Mouse (Mus musculus) gastrocnemius, postnatal 25 days (tissue): ENCODE results near the gene Enox1. TPM values are rescaled to one million over a fixed set of nuclear protein-coding genes. Genes with fewer than 3 reads are reported as not detected.

Experiments
- DNase-seq: peaks from one replicate; pipeline ENCODE4 v3.0.0; 2022
- total RNA-seq, 2 experiments: library from RNA; stranded (reverse); gene quantifications; 1 replicate in 1 of 2; 2 replicates in 1 of 2; pipeline ENCODE4 v1.2.3; 2021

The Enox1 gene
- total RNA-seq, 2 experiments from 2014 or later, result 0.99 to 1.2 TPM

DNA sequence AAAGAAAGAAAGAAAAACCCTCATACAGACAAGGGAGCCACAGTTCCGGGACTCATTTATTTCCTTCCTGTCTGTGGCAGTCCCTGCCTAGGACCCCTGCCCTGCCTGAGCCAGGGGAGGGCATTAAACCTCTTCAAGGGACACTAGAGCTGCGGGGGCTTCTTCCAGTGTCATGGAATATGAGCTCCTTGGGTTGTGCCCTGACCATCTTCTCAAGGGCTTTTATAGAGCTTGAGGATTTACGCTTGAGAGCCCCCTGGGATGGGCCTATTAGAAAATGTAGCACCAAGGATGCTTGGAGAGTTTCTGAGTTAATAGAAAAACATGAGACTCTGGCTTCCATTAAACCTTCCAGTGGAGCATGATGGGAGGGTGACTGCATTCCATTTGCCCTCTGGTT, 39.7 kb downstream of the Enox1 start:
- no peak for DNase-seq

GRCm38 (mm10) chr14:77197414-77197915, 40.9 kb downstream of the Enox1 start:
- DNase-seq, result no peak

DNA sequence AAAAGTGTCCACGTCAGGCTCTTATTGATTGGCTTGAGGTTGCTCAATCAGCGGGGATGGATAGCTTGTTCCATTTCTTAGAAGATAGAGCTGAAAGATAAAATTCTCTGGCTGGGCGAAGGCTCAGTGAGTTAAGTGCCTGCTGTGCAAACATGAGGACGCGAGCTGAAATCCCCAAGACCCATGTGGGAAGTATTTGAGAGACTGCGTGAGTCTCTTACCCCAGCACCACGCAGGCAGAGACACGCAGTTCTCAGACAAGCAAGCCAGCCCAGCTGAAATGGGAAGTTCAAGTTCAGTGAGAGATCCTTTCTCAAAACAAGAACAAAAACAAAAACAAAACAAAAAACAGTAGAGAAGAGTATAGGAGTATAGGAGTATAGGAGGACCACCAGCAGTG, 54.3 kb downstream of the Enox1 start:
- DNase-seq, result no peak

GRCm38 (mm10) chr14:77213210-77213609, 56.6 kb downstream of the Enox1 start:
- DNase-seq, result no peak

GRCm38 (mm10) chr14:77214848-77215247, 58.3 kb downstream of the Enox1 start:
- no peak for DNase-seq

DNA sequence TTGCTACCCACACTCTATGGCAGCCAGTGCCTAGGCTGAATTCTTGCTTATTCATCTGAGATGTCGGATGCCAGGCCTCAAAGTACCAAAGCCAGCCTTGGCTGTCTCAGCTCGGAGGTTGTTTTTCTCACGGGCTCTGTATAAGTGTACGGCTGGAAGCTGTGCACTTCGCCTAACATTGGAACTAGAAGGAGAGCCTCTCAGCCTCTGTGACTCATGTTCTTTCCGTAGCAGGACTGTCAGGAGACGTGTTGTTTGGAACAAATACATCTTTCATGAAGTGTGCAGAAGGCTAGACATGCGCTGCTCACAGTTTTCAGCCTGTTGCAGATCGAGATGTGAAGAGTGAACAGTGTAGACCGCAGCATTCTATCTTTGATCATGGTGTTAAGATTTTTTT, 68.8 kb downstream of the Enox1 start:
- DNase-seq, result no peak

GRCm38 (mm10) chr14:77238811-77239210, 82.2 kb downstream of the Enox1 start:
- no peak for DNase-seq

GRCm38 (mm10) chr14:77239360-77239759, 82.8 kb downstream of the Enox1 start:
- DNase-seq, result no peak

DNA sequence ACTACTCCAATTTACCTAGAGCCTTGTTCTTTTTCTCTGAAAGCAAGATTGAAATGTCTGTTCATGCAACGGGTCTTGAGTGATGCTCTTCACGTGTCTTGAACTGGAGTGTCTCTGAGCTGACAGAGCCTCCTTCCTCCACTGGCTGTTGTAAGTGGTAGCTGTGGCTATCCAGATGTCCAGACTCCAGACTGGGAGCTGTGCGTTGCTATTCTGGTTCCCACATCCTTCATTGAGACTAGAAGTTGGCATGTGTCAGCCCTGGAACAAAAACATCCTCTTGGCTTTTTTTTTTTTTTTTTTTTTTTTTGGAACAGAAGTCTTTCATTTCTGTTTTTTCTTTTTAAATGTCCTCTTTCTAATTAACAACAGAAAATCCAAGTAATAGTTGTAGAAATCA, 90.4 kb downstream of the Enox1 start:
- DNase-seq, result no peak

DNA sequence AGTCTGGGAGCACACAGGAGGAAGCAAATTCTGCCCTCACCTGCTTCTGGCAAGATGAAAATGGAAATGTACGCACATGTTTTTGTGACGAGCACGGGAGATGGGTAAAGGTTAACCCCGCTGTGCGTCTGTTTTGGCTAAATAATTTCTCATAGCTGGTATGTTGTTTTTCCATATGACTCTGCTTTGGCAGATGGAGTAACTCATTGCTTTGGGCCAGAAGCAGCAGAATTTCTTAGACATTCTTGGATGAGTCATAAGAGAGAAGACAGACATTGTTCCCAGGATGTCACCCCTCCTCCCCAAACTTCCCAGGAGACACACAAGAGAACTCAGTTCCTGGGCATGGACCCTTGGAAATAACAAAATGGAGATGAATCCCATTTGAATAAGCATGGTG, 91.9 kb downstream of the Enox1 start:
- DNase-seq, result no peak

- no peak for DNase-seq
Measured at GRCm38 (mm10) chr14:77248946-77249345, 92.4 kb downstream of the Enox1 start.

DNA sequence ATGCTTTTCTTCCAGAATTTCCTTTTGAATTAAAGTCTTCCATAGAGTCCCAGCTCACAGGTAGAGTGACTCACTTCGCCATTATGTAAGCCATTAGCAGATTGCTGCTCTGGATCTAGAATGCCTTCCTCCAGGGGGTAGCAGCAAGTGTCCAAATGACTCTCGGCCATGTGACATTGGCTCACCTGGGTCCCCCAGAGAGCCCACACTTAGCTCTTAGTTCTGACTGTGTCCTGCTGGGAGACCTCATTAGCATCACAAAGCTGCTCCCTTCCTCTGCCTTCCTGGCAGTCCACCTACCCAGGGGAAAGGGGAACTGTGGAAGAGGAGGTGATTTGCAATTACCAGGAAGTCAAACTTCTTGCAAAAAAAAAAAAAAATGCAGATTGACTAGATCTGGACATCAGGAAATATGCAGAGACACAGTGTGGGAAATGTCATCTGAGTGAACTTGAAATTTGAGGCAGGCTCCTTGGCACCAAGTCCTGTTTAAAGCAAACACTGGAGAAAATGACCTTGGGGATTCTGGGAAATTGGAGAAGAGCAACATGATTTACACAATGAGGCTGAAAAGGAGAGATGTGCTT, 94.2 kb downstream of the Enox1 start:
- DNase-seq, result no peak

DNA sequence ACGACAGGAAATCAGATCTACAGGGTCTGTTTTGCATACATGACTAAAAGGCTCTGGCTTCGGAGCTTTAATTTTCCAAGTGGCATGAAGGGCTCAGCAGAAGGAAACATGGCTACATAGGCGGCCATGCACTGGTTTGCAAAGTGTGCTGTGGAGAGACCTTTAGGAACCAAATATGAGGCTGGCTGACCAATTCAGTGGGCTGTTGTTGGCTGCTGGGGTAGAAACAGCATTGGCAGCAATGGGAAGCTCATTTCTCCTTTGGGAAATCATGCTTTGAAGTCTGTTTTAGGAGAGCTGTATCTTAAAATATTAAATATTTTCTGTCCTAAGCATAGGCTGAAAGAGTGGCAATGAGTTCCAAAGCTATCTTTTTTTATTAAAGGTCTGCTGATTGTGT, 98.6 kb downstream of the Enox1 start:
- DNase-seq, result no peak

GRCm38 (mm10) chr14:77255711-77256110, 99.1 kb downstream of the Enox1 start:
- no peak for DNase-seq

- DNase-seq, result no peak
Measured at GRCm38 (mm10) chr14:77256943-77257342, 100.4 kb downstream of the Enox1 start.

DNA sequence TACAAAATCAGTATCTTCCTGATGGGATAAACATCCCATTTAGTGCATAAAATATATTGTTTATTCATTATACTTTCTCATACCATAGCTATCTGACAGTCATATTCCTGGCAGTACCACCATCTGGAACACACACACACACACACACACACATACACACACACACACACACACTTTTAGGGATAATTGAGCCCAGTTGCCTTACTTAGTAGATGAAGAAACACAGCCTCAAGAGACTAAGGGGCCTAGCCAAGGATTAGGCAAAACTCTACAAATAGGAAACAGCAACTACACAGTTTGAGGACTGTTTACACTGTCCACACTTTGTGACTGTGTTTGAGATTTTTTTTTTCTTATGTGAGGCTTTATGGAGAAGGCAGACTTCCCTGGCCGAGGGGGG, 100.9 kb downstream of the Enox1 start:
- DNase-seq, result peak; percentile 6

DNA sequence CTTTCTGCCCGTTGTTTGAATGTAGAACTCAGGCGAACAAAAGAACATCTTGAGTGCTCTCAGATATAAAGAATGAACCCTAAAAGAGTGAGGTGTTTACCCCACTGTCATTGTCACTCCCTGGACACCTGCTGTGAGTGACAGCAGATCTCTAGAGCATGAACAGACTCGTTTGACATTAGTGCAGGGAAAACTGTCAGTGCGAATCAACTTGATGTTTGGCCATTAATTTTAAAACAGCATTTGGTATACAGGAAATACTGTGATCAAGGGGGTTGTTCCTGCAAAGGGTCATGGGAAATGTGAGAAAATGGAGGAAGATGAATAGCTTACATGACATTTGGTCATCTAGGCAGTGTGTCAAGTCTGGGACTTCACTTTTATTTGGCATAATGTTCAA, 101.6 kb downstream of the Enox1 start:
- no peak for DNase-seq

- DNase-seq, result no peak
Measured at GRCm38 (mm10) chr14:77259686-77260085, 103.1 kb downstream of the Enox1 start.

GRCm38 (mm10) chr14:77260107-77260506, 103.5 kb downstream of the Enox1 start:
- DNase-seq, result peak; percentile 63

DNA sequence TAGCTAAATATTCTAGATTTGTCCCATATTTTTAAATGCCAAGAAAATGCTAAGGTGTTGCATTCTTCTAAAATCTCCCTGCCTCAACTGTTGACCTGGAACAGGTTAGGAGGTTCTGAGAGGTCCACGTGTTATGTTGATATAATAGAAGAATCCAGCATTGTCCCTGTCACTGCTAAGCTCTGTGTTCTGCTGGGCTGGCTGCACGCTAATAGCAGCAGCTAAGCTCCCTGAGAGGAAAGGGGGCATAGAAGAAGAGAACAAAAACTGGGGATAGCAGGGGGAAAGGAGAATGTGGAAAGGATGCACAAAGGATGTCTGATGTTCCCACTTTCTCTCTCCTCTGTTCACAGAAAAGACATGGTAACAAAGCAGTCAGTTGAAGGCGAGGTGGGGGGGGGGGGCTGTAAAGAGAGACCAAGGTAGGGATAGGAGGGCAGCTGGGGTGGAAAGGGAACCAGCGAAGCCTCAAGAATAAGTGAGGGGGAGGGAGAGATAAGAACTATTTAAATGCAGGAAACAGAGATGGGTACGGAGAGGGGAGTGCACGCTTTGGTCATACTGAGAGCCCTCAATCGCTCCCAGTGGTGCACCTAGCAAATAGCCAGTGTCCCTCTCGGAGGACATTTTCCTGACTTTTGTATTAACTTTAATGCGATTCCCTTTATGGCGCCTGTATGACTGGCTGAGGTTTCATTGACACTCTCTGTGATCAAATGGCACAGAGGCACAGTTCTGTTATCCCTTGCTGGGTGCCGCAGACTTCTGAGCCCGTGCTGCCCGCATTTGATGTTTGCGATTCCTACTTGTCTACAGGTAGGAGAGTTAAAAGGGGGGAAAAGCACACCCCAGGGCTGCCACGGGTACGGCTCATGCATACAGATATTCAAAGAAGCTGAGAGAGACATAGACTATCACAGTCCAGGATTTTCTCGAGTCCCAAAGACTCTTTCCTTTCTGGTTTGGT, 110.5 kb downstream of the Enox1 start:
- DNase-seq, result no peak

DNA sequence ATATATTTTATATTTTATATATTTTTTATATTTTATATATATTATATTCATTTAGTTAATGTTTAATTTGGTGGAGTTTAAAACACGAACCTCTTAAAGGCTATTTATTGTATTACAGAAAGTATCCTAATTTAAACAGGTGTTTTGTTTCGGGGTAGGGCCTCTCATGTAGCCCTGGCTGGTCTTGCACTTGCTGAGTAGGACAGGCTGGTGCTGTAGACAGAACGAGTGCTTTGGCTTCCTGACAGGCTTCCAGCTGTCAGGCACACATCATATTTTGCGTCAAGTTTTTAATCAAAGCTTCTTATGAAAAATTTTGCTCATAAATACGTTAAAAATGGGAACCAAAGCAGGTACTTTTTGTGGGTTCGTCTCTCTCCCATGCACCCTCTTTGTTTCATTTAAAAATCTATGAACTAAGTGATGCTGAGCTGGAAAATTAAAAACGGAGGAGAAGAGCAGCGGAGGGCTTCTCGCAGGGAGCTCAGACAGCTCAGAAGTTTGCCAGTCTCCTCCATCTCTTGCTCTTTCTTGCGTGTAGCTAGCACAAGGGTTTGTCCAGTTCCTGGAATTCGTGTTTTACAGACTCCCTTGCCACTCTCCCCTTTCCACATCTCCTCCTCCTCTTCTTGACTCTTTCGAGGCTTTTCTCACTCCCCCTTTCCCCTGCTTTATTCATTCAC, 115.8 kb downstream of the Enox1 start:
- no peak for DNase-seq

DNA sequence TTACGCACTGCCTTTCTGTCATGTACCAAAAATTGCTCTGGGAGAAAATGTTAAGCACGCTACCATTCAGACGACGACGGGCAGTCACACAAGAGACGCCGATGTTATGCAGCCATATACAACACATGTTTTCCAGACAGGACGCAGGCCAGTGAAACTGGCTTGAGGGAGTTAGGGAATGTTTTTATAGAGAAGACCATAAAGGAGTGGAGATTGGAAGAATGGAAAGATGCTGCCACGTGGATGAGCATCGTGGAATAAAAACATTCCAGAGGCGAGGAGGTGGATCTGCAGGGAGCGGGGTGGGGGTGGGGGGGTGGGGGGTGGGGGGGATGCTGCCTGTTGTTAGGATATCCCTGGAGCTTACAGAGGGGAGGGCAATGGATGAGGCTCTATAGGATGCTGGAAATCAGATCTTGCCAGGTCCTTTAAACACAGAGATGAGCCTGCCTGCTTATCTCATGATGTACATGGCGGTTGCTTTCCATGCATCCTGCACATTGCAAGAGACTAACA, 116.4 kb downstream of the Enox1 start:
- DNase-seq, result no peak

DNA sequence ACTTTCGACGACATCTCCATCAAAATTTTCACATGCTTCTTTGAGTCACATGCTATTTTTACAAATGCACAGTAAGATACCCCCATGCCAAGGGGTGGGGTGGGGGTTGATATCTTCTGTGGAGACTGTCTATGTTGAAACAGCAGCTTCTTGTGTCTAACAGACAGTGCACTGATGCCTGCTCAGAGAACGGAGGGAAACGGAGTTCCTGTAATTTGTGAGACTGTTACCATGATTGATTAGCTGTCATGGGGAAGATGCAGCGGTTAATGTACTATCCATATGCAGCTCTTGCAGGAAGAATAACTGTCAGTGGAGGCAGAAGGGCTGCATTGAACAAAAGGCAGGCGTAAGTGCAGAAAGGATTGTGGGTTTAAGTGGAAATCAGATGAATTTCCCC, 117.2 kb downstream of the Enox1 start:
- no peak for DNase-seq
